Mouse (Mus musculus) megakaryocyte, adult 5-6 weeks (primary cell): ENCODE data around the gene Zfp658. TPM values are rescaled to one million over a fixed set of nuclear protein-coding genes. Genes with fewer than 3 reads are reported as not detected.

Experiments used
- ATAC-seq: 2 replicates; pipeline ENCODE4 v1.8.0; 2016; ENCODE audit warnings: mild to moderate bottlenecking, inconsistent platforms; ENCODE audit not compliant: poor library complexity, severe bottlenecking
- total RNA-seq, 2 experiments: library from RNA; stranded (forward) in 1 of 2; stranded (reverse) in 1 of 2; fragments of 153-499, 151-499 nt in 1 of 2; fragments of 221-1000, 200-1000 nt in 1 of 2; gene quantifications; 2 replicates each; pipeline versions ENCODE4 v1.2.3 to v1.2.4; 2015 to 2017

Zfp658 gene
- total RNA-seq (2015) (6.3 and 8.1 TPM in 2 replicates), total RNA-seq (2017) (6.9 and 7.4 TPM in 2 replicates)

DNA sequence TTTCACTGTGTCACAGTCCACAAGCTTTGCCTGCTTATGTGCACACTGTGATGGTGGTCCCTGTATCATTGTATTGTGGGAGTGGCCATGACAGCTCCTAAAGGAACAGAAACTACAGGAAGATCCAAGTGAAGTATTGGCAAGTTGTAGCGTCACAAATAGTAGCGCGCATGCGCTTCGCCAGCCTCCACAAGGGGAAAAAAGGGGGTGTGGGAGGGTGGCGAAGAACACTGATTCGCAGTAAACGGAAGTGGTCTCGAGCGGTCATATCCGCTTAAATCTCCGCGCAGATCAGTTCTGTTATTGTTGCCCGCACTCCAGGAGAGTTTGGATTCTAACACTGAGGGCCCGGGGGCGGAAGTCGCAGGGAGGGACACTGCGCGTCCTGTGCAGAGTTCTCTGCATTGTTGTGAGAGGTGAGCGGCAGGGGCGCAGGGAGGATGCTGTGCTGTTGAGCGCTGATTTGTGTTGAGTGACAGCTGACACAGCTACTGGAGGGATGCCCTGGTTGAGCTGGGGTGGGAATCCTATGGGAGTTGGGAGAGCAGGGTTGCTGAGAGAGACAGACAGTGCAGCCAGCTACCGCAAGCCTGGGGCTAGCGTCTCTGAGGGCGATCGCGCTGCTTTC, at the start of gene Zfp658:
Zfp658 (plus strand) TSS at position 251 of the 628 bp plus-strand sequence.
- ATAC-seq: peak; percentile 81

DNA sequence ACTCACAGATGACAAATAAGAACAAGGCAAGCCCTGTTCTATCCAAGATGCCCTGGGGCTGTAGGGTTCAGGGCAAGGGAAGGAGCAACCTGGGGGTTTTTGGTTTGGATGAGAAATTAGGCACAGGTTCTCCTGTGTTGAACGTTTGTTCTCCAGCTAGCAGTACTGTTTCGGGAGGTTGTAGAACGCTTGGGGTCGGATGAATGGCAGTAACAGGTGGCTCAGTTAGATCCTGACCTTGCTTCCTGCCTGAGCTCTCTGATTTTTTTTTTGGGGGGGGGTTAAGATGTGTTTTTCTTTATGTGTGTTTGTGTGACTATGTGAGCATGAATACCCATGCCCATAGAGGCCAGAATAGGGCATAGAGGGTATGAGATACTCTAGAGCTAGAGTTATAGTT, 49.5 kb upstream of the Zfp658 start:
- no peak for ATAC-seq

DNA sequence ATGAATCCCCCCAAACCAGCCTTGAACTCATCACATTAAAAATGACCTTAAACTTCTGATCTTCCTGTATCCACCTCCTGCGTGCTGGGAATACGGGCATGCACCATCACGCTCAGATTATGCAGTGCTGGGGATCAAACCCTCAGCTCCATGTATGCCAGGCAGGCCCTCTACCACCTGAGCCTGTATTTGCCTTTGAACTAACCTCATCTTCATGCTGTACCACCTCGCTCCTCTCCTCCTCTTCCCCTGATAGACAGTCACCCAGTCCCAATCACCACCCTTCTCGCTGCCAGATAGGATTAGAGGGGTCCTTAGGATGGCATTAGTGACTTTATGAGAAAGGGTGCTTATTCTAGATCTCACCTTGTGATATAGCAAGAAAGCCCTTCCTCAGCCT, 47.0 kb upstream of the Zfp658 start:
- ATAC-seq: no peak

DNA sequence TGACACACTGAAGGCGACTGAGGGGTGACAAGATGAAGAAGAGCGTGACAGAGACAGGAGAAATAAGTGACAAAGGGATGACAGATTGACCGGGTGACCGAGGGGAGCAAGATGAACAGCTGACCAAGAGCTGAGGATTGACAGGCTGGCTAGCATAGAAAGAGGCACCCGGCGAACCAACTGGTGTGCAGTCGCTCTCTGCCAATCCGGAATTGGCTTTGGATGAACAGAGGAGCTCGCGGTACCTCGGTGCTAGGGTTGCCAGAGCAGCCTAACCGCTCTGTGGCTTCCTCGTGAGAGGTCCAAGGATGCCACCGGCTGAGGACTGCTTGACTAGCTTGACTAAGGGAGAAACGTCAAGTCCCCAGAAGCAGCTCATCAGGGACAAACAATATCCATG, 43.7 kb upstream of the Zfp658 start:
- no peak for ATAC-seq

DNA sequence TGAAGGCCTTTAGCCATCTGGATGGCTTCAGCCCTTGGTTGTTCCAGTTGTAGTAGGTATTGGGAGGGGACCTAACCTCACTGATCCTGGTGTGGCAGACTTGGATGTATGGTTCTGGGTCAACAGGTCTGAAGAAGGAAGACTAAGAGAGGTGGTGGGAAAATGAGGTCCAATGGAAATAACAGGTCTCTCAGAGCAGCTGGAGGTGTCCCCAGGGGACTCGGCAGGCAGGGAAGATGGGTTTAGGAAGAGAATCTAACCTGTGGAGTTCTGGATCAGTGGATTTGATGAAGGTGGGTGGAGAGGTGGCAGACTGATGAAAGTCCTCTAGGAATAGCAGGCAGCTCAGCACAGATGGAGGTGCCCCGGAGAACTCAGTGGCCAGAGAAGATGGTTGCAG, 39.3 kb upstream of the Zfp658 start:
- ATAC-seq: no peak

DNA sequence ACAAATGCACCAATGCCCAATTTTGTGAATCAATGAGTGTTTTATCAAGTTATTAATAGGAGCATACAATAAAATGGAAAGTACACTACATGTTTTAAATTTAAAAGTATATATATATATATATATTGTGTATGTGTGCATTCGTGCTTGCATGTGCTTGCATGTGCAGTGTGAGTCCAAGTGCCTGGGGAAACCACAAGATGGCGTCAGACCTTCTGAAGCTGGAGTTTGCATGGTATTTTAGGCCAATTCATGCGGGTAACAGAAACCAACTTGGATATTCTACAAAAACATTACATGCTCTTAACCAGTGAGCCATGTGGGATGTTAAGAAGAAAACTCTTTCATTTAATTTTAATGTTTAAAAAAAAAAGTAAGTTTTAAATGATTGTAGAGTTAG, 36.7 kb upstream of the Zfp658 start:
- ATAC-seq: peak; percentile 43; the same call in 1 of the 2 replicates

DNA sequence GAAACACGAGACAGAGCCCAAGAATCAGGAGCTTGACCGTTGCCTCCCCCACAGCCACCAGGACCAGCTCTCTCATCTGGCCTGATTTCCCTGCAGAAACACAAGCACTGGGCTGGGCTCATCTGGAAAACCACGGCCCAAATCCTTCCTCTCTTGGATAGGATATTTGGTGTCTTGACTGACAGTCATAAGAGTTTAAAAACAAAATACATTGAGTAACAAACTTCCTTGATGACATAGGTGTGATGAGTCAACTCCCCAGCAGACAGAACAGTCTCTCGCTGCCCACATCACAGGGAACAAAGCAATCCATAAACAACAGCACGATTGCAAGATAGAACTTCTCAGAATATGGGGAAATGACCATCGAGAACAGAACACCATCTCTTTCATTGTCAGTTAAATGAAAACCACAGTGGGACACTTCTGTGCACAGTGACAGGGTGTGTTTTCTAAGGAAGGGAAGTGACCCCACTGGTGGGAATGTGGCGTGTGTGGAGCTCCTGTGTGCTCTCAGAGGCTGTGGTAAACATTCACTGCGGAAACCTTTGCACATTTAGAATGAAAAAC, 31.8 kb upstream of the Zfp658 start:
- peak; percentile 66 for ATAC-seq

DNA sequence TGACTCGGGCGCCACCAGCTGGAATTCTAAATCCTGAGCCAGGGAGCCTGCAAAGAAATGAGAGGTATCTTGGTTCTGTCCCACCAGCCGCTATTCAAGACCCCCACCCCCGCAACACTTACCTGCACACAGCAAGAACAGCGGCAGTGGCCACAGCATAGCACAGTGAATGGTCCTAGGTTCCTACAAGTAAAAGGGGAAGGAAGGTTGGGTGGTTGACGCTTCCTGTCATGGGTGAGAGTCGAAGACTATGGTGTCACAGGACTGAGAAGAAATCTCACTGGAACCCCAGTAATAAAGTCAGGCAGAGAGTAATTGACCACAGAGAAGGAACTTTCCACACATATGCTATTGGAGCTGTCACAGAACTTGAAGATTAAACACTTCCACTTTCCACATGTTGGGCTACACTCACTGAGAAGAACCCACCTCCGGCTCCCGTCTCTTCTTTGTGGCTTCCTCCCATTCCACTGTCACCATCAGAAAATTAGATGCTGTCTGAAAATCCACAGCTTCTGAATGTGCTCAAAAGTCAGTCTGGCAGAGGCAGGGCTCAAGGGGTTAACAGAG, 29.0 kb upstream of the Zfp658 start:
- ATAC-seq: peak; percentile 74

DNA sequence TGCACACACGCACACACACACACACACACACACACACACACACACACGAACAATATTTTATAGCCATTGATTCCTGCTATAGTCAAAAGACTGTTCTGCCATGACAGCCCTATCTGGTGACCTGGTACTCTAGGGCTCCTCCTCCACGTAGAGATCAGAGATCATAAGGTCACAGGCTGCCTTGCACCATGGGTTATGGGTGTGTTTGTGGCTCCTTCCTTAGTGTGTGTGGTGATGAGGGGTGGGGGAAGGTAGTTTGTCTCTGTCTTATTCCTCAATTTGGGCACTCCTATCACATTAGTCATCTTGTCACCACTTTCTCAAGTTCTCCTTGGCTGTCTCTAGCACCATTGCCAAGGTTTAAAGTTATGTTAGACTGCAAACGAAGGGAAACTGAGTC, 23.5 kb upstream of the Zfp658 start:
- peak; percentile 97 for ATAC-seq

DNA sequence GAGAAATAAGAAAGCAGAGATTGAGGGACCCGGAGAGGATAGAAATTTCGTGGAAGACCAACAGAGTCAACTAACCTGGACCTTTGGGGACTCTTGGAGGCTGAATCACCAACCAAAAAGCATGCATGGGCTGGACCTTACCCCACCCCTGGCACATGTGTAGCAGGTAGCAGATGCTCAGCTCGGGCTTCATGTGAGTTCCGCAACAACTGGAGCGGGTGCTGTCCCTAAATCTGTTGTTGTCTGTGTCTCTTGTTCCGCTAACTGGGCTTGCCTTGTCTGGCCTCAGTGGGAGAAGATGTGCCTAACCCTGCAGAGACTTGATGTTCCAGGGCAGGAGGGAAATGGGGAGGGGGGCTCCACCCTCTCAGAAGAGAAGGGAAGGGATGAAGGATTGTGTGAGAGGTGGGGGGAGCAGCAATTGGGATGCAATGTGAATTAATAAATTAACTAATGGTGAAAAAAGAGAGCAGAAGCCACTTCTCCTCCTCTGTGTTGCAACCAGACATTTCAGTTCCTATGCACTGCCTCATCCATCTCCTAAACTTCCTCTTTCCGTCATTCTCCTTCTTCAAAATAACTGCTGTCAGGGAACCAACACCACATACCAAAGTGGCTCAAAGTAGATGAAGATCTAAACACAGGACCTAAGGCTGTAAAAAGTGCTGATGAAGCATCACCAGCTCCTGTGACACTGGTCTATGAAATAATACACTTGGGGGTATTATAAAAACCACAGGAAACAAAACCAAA, 17.7 kb upstream of the Zfp658 start, which contains the start of gene Cd33:
Cd33 (minus strand) TSS at position 204 of the 753 bp plus-strand sequence.
- ATAC-seq: peak; percentile 73

DNA sequence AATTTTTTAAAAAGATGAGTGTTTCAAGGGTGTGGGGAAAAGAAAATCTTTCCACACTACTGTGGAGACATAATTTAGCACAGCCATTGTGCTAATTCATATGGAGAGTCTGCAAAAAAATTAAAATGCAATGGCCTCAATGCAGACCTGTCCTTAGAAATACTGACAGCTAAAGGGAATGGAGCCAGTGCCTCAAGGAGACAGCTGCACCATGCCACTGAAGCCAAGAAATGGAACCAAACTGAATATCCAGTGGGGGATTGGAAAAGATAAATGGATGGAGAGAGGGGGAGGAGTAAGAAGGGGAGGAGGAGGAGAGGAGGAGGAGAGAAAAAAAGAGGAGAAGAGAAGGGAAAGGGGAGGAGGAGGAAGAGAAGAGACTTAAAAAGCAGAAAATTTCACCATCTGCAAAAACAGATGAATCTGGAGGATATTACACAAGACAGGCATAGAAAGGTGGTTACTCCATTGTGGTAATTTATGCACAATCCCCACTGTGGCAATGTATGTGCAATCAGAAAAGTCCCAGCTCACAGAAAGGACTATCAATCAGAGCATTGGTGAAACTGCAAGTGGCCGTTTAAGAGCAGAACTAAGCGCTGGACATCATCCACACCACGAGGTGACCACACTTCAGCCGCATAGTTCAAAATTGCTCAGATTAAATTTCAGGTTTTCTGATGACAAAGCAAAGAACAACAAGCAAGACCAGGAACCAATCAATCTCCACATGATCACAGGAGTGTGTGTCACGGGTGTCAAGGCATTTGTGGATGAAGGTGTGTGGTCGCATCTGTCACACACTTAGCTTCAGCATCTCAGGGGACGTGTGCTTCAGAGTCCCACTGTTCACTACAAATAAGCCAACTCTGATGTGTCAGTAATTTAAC, 16.2 kb upstream of the Zfp658 start:
- ATAC-seq: peak; percentile 84

DNA sequence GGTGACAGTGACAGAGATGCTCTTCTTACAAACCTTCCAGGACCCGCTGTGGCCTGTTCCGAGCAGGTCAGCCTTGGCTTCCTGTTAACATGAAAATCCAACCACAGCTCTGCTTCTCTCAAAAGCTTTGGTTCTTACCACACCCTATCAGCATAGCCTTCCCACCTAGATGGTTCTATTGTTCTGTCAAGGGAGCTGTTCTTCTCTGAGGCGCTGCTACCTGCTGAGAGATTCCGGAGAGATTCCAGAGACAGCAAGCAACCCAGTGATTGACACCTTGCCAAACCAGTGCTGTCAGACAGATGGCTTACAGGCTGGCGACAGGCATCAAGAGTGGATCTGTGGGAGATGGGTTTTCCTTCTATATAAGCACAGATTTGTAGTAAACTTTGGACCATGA, 14.4 kb upstream of the Zfp658 start:
- no peak for ATAC-seq

DNA sequence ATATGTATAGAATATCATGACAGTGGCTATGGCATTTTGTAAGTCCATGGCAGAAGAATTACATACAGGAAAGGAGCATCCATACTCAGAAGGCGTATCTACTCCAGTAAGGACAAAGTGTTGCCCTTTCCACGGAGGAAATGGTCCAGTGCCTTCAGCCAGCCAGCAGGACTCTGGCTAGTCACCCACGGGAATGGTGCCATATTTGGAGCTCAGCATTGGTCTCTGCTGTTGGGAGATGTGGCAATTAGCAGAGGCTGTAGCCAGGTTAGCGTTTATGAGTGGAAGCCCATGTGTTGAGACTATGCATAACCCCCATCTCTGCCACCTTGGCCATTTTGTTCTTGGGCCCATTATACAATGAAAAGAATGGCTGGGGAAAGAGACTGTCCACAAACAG, 13.8 kb upstream of the Zfp658 start:
- no peak for ATAC-seq

DNA sequence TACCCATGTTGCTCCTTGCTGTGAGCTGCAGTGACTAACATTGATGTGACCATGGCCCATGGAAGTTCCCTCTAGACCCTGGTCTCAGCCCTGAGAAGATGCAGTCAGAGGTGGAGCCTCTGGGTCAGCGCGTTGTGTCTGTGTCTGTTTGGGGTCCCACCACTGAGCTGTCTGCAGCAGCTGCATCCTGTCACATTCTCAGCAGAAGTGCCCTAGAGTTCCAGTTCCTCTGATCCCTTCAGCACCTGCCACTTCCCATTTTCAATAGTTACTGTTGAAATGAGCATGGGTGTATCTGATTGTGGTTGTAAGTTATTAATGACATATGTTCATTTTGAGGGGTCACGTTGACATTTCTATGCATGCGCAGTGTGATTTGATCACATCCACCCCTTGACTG, 8.9 kb upstream of the Zfp658 start:
- ATAC-seq: peak; percentile 94

DNA sequence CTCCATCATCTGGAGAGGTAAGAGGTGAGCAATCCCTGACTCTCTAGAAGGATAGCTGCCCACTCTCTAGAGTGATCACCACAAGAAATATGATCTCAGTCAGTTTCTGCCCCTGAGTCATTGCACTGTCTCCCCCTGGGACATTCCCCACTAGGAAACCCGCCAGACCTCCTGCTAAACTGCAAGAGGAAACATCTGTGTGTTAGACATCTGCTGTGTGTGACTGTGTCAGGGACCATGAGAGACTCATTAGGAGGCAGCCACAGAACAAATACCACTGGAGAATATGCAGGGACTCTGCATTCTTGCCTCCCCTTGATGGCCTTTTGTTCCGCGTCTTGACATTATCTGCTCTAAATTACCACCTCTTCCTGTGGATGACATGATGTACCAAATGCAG, 7.5 kb upstream of the Zfp658 start:
- ATAC-seq: no peak

DNA sequence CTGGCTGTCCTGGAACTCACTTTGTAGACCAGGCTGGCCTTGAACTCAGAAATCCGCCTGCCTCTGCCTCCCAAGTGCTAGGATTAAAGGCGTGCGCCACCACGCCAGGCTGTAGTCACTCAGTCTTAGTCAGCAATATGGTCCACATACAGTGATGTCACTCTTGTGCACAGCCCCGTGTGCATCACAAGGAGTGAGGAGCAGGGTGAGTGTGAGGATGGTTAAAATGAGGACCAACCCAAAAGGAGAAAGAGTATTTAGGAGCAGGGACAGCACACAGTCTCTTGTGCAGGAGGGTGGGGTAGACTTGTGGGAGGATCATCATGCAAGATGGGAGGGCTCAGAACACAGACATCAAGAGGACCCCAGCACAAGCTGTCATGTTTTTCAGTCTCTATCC, 6.7 kb upstream of the Zfp658 start:
- ATAC-seq: no peak

DNA sequence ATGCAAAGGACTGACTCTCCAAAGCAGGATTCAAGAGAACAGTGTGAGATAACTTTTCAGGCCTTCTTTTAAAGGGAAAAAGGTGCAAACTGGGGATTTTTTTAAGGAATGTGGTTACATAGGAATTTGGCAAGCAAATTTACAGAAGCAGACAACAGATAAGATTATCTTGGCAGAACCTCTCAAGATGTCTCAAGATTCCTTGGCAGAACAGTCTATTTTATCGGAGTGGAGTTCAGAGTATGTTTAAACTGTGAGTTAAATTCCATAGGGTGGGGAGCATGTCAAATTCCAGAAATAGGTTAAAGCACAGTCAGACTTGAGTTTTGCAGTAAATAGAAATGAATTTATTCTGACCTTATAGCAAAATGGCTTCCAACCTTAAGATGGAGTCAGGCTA, 5.2 kb upstream of the Zfp658 start:
- ATAC-seq: no peak

DNA sequence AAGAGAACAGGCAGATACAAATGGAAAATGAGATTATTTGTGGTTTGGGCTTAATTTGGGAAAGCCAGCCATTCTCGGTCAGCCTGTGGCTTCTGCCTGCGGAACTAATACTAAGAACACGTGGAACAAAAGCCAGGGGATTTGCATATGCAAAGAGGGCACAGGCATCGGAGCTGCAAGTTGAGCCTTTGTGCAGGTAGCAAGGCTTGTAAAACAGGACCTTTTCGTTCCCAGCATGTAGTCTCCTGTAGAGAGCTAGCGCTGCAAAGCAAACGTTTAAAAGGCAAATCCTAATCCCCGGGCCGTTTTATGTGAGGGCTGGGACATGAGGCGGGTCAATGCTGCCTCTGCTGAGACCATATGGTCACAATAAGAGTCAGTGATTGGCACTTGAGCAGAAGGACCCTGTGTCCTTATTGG, 605 bp downstream of the Zfp658 start:
- ATAC-seq: peak; percentile 51

DNA sequence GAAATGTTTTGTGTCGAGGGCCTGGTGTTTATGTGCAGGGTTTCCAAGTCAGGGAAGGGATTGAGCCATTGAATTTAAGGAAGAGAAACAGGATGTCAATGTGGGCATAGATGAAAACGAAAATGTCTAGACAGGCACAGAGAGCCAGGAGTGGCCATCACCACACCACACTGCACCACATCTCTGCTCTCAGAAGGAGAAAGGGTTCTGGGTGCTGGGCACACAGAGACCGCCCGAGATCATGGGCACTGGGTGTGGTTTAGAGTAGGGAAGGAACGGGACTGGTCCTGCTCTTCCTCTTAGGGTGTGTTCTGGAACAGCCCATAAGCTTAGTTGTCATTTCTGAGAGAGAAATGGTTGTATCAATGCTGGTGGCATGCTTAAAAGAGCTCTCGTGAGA, 1.2 kb downstream of the Zfp658 start:
- peak; percentile 53 for ATAC-seq

DNA sequence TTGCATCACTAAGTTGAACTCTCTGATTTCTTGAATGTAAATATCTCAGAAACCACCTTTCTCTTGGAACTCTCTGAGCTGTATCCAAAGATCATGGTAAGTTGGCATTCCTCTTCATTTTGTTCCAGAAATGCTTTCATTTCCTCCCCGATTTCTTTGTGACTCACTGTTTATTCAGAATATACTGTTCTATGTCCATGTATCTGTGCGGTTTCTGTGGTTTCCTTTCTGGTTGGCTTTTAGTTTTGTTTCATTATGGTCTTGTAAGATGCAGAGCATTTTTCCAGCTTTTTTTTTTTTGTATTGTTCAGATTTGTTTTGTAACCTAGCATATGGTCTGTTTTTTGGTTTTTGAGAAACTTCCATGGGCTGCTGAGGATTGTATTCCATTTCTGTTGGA, 9.2 kb downstream of the Zfp658 start:
- ATAC-seq: no peak
